In the genomic region with DNA sequence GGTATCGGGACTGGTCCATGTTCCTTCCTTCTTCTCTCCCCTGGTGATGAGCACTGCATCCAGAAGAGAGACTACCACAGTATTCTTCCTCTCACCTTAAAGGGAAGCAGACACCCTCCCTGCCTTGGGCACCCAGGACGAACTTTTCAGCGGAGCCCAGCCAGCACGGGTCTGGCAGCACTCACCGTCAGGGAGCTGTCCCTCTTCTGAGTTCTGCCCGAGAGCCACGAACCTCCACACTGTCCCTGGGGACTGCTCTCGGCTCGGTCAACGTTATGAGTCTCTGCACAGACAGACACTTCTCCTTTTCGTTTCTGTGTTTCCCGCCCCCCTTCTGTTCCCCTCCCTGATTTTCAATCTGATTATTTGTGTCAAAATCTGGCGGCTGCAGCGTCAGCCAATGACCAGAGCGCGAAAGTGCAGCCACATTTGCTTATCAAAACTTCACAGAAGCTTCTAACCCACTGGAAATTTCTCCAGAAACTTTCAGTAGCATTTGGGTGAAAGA, we compare ENCODE assay signal across 10 mouse cellular contexts. TPM values are rescaled to one million over a fixed set of nuclear protein-coding genes. Genes with fewer than 3 reads are reported as not detected.
DNase-seq lines count a peak whose midpoint lies in the region; ATAC-seq and TF ChIP-seq lines count a peak whose summit lies in the region.
"Had no signal": no experiment of that assay in that cellular context is flagged by ENCODE, and none has a peak within 500 bp of the region (broad histone marks: within the 10 kb centered on the region; RNA-seq: fewer than 3 reads in every experiment).

Gene Gfi1b (minus strand): TSS at position 319 of the 508 bp plus-strand sequence.

- TF ChIP-seq POLR2A in spleen, adult 2 months (IDR thresholded peaks at IDR 0.05; ENCODE audit: low read depth, low read length) = no peak

- H3K9ac ChIP-seq in embryonic facial prominence, embryonic 13.5 days = no peak within 1 kb of the TSS
- peak within 1 kb of the TSS; percentile 73 for H3K9ac ChIP-seq in liver, embryonic 11.5 days (ENCODE audit: low read depth, low read length)

- 0 out of 2 replicates have a peak within 1 kb of the TSS, but pooled peaks have one; percentile 1 for H3K4me3 ChIP-seq in embryonic facial prominence, embryonic 13.5 days
- H3K4me3 ChIP-seq in liver, embryonic 11.5 days (ENCODE audit: low read depth, low read length) = peak within 1 kb of the TSS; percentile 53
- peak within 1 kb of the TSS; percentile 28; the same call in 1 of the 2 replicates for H3K4me3 ChIP-seq in spleen, adult 2 months (ENCODE audit: extremely low read depth, insufficient read depth, insufficient read length)

- H3K36me3 ChIP-seq in embryonic facial prominence, embryonic 13.5 days = no peaks in the 10 kb centered on the region
- no peaks in the 10 kb centered on the region; the same call in 1 of the 2 replicates for H3K36me3 ChIP-seq in liver, embryonic 11.5 days (ENCODE audit: control insufficient read depth, insufficient read depth, low read length)
- no peaks in the 10 kb centered on the region for H3K36me3 ChIP-seq in spleen, adult 2 months (ENCODE audit: control insufficient read depth, insufficient read depth, low read length)

- peak; percentile 19 for DNase-seq in kidney, postnatal 10 days
- DNase-seq in kidney, postnatal 25 days = no peak
- DNase-seq in liver, embryonic 11.5 days (ENCODE audit: low spot score) = no peak
- peak; percentile 78 for DNase-seq in spleen, adult 2 months (ENCODE audit: low read depth in 1 of 2, low spot score in 2 of 2)
- DNase-seq in thymus, postnatal 4 days = no peak
- no peak for DNase-seq in ovary, postnatal 10 days (ENCODE audit: low spot score)
- no peak for DNase-seq in left cerebral cortex, postnatal 14 days (ENCODE audit: low spot score in 2 of 2)

- H3K9me3 ChIP-seq in embryonic facial prominence, embryonic 13.5 days = no peaks in the 10 kb centered on the region
- H3K9me3 ChIP-seq in liver, embryonic 11.5 days (ENCODE audit: control insufficient read depth, low read length) = no peaks in the 10 kb centered on the region

- intact Hi-C loops in left cerebral cortex, postnatal 14 days (cut with DNase I) = no loop called here

- TF ChIP-seq CTCF in spleen, adult 2 months (IDR thresholded peaks at IDR 0.05; ENCODE audit: extremely low read depth, insufficient read depth, insufficient read length, insufficient replicate concordance) = no peak

- H3K4me1 ChIP-seq in embryonic facial prominence, embryonic 13.5 days = 0 out of 2 replicates have a peak, but pooled peaks cover 4% of the 10 kb centered on the region
- H3K4me1 ChIP-seq in liver, embryonic 11.5 days (replicated peaks; ENCODE audit: control insufficient read depth, insufficient read depth, low read length) = peaks cover 29% of the 10 kb centered on the region
- peaks cover 7% of the 10 kb centered on the region; the same call in 1 of the 2 replicates for H3K4me1 ChIP-seq in spleen, adult 2 months (ENCODE audit: control insufficient read depth, insufficient read depth, insufficient read length)

- peak within 1 kb of the TSS; percentile 27 for H3K4me2 ChIP-seq in embryonic facial prominence, embryonic 13.5 days
- peak within 1 kb of the TSS; percentile 87 for H3K4me2 ChIP-seq in liver, embryonic 11.5 days

- peaks cover 30% of the 10 kb centered on the region for H3K27me3 ChIP-seq in embryonic facial prominence, embryonic 13.5 days
- H3K27me3 ChIP-seq in liver, embryonic 11.5 days (replicated peaks; ENCODE audit: control insufficient read depth, insufficient read depth, low read length) = no peaks in the 10 kb centered on the region
- no peaks in the 10 kb centered on the region for H3K27me3 ChIP-seq in spleen, adult 2 months (ENCODE audit: control insufficient read depth, insufficient read depth, low read length)

- no peak for ATAC-seq in embryonic facial prominence, embryonic 13.5 days (ENCODE audit: insufficient number of reproducible peaks, insufficient read depth, low FRiP score, low TSS enrichment, low read depth)
- 0 out of 2 replicates have a peak, but pooled peaks have one; percentile 18 for ATAC-seq in liver, embryonic 11.5 days (replicated peaks; ENCODE audit: low FRiP score)
- ATAC-seq: forebrain, embryonic 14.5 days had no signal

- WGBS in embryonic facial prominence, embryonic 13.5 days = 5% methylated on average over 16 of the region's 16 CpGs
- 4% methylated on average over 16 of the region's 16 CpGs for WGBS in liver, embryonic 11.5 days
- WGBS in spleen, adult 2 months = under 1% methylated on average over 16 of the region's 16 CpGs

- H3K27ac ChIP-seq in embryonic facial prominence, embryonic 13.5 days = no peak within 1 kb of the TSS
- H3K27ac ChIP-seq in liver, embryonic 11.5 days (ENCODE audit: low read depth, low read length) = peak within 1 kb of the TSS; percentile 97
- no peak within 1 kb of the TSS for H3K27ac ChIP-seq in spleen, adult 2 months (ENCODE audit: insufficient read depth, low read length)

RNA-seq across cellular contexts. Expression of gene Gfi1b, which starts in this region (rescaled TPM):
- 0.77 and 0.84 TPM in 2 replicates for polyA plus RNA-seq in embryonic facial prominence, embryonic 13.5 days (2015; fragmentation: Nextera tagmentation; extraction: Ambion mirVana)
- 143 and 151 TPM in 2 replicates for polyA plus RNA-seq in liver, embryonic 11.5 days (2014; fragmentation: Nextera tagmentation; extraction: Ambion mirVana)
- polyA plus RNA-seq in spleen, adult 2 months (2012; rRNA removed) = 22.1 and 31.1 TPM in 2 replicates
- total RNA-seq in left cerebral cortex, postnatal 14 days (2021) = not detected
- total RNA-seq: left cerebral cortex, postnatal 36 days had no signal
- polyA plus RNA-seq: forebrain, embryonic 14.5 days had no signal

Comparison
In these comparisons a context has a peak if more than half of its experiments do, and no peak if none do; other contexts are left out.
1. RNA of gene Gfi1b (polyA plus RNA-seq): 143 to 151 TPM in liver, embryonic 11.5 days and 22.1 to 31.1 TPM in spleen, adult 2 months; 0.77 to 0.84 TPM in embryonic facial prominence, embryonic 13.5 days; every median in the first group is over 10 times any median in the second.
2. DNase-seq: peak in kidney, postnatal 10 days (single experiment) and spleen, adult 2 months (2 of 2); none in kidney, postnatal 25 days (0 of 2), liver, embryonic 11.5 days (single experiment), thymus, postnatal 4 days (single experiment), ovary, postnatal 10 days (single experiment) and left cerebral cortex, postnatal 14 days (0 of 2).
3. H3K4me3 ChIP-seq: peak in every context shown above with its lines; median percentile 53 in liver, embryonic 11.5 days; 28 in spleen, adult 2 months; 1 in embryonic facial prominence, embryonic 13.5 days.